Mouse (Mus musculus): ENCODE measurements around the gene Doc2b.

GRCm38 (mm10) chr11:75764521-75765023 lies 31.3 kb downstream of the Doc2b start:
- TF ChIP-seq CTCF (IDR thresholded peaks at IDR 0.05; ENCODE audit: borderline replicate concordance, insufficient read depth, low read depth, low read length), result no peak
- TF ChIP-seq POLR2A (IDR thresholded peaks at IDR 0.05; ENCODE audit: borderline replicate concordance, insufficient read depth, low read length), result no peak

Data from cerebellum, adult 2 months (tissue).